Mouse (Mus musculus) bone marrow macrophage, adult 2 months (primary cell): ENCODE measurements around the gene Psma5.

Experiments used
- CTCF ChIP-seq: IDR thresholded peaks from 2 replicates; pipeline ENCODE4 v1.5.1; 2012; ENCODE audit warnings: low read depth, mild to moderate bottlenecking, low read length, moderate library complexity
- POLR2A ChIP-seq: IDR thresholded peaks from 2 replicates; pipeline ENCODE4 v1.6.1; 2012; ENCODE audit warnings: mild to moderate bottlenecking, low read depth, low read length, borderline replicate concordance

- TF ChIP-seq CTCF (no peak), POLR2A (no peak)
Observed at GRCm38 (mm10) chr3:108226558-108227350, 30.0 kb upstream of the Psma5 start, which contains the start of gene Sypl2.
